Mouse (Mus musculus): ENCODE data around the gene Defb20. TPM values are rescaled to one million over a fixed set of nuclear protein-coding genes. Genes with fewer than 3 reads are reported as not detected.
A peak's percentile ranks its signal among the peaks of the same experiment; 100 is the strongest.

Defb20 gene
- polyA plus RNA-seq, 1 experiment from 2014 or later = not detected

DNA sequence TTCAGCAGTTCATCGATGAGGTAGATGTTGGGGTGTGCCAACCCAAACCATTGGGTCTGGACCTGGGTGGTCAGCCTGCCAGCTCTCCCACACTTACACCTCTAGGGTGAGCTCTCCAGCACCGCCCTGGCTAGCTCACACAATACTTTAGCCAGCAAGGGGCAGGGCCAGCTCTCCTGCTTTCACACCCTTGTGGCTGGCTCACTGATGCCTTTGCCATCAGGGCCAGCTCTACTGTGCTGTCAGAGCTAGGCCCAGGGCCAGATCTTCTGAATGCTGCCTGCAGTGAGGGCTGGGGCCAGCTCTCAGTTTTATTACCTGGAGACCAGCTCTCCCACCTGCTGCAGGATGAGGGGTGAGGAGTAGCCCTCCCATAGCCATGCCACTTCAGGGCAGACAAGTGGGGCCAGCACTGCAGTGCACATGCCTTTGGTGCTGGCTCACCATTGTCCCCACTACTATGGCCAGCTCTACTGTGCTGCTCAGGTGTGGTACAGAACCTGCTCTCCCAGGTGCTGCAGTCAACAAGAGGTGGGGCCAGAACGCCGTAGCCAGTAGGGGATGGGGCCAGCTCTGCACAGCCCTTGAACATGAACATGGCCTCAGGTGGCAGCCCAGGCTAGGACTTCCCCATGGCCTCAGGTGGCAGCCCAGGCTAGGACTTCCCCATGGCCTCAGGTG is 24.6 kb upstream of the Defb20 start:
- H3K9ac ChIP-seq = no peak overlapping the region
- H3K4me2 ChIP-seq = no peak overlapping the region
- WGBS = 76% methylated on average over 4 of the region's 4 CpGs
- H3K27me3 ChIP-seq = no peaks in the 10 kb centered on the region
- ATAC-seq (replicated peaks; ENCODE audit: low FRiP score) = 0 out of 2 replicates have a peak, but pooled peaks have one; percentile 22
- no peak overlapping the region for H3K27ac ChIP-seq
- H3K4me1 ChIP-seq = peaks cover 25% of the 10 kb centered on the region
- H3K4me3 ChIP-seq (replicated peaks) = no peak overlapping the region
- no peaks in the 10 kb centered on the region for H3K36me3 ChIP-seq
- H3K9me3 ChIP-seq (replicated peaks) = no peaks in the 10 kb centered on the region

DNA sequence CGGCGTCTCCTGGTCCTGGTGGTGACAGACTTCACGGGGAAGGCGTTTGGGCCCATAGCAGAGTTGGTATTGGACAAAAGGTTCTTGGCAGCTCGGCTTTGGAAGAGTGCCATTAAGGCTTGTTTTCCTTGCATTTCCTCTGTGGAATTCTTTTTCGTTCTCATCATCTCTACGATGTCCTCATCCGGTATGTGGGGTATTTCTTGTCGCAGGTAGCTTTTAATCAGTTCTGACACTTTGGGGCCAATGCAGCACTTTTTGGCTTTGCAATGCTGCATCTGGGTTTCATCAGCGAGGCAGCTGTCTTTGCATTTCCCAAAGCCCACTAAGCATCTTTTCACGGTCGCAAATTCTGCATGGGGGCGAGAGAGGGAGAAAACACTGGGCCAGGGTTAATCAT is 17.6 kb upstream of the Defb20 start:
- Histone ChIP-seq H3K4me1 (no peaks in the 10 kb centered on the region; the same call in 1 of the 2 replicates), H3K36me3 (no peaks in the 10 kb centered on the region), H3K4me2 (no peak overlapping the region), H3K4me3 (replicated peaks) (no peak overlapping the region), H3K27ac (no peak overlapping the region), H3K9ac (no peak overlapping the region), H3K27me3 (no peaks in the 10 kb centered on the region), H3K9me3 (replicated peaks) (no peaks in the 10 kb centered on the region)
- no peak for ATAC-seq (replicated peaks; ENCODE audit: low FRiP score)
- 52% methylated on average over 13 of the region's 13 CpGs for WGBS

DNA sequence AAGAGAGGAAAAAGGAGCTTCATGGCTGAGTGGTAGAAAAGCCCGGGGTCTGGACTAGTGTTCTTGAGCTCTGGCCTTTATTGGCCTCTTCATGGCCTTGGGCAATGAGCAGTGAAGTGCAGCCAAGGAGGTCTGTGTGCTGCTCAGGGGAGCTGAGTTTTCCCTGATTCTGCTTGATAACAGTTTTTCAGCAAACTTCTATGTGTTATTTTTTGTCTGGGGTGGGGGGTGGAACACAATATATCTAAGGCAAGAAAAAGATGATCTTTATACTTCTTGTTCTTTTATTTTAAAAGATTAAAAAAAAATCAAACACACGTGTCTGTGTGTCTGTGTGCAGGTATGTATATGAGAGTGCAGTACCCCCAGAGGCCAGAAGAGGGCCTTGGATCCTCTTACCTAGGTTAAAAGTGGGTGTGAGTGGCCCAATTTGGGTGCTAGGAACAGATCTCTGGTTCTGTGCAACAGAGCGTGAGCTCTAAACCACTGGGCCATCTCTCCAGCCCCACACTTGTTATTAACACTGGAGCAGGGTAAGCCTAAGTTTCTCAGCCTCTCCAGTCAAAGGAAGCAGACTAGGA is 12.2 kb upstream of the Defb20 start, which contains the start of gene Defb23:
Gene Defb23 (minus strand): TSS at position 51 of the 581 bp plus-strand sequence.
- Histone ChIP-seq H3K36me3 (no peaks in the 10 kb centered on the region), H3K4me1 (no peaks in the 10 kb centered on the region), H3K4me2 (no peak within 1 kb of the TSS), H3K9ac (no peak within 1 kb of the TSS), H3K27me3 (no peaks in the 10 kb centered on the region), H3K9me3 (replicated peaks) (no peaks in the 10 kb centered on the region), H3K27ac (no peak within 1 kb of the TSS), H3K4me3 (replicated peaks) (no peak within 1 kb of the TSS)
- ATAC-seq (replicated peaks; ENCODE audit: low FRiP score) = no peak
- 79% methylated on average over 3 of the region's 3 CpGs for WGBS

DNA sequence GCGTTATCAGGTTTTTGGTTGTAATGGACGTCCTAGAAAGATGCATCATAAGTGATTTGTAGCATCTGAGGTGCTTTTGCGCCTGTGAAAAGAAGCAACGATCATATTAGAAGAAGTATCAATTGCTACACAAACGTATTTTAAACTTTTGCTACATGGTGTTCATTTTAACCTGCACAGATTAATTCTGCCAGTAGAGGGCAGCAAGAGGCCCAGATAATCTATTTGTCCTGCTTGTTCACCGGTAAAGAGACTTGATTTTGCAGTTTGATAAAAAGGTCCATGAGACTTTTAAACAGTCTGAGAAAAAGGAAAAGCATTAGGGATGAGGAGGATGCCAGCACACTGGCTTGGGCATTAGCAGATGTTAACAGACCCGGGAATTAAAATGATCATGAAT is 5.9 kb upstream of the Defb20 start:
- no peaks in the 10 kb centered on the region; the same call in 1 of the 2 replicates for H3K27me3 ChIP-seq
- no peak overlapping the region for H3K4me2 ChIP-seq
- no peak for ATAC-seq (replicated peaks; ENCODE audit: low FRiP score)
- H3K4me1 ChIP-seq = no peaks in the 10 kb centered on the region
- WGBS = 26% methylated on average over 7 of the region's 7 CpGs
- H3K4me3 ChIP-seq (replicated peaks) = no peak overlapping the region
- no peaks in the 10 kb centered on the region for H3K36me3 ChIP-seq
- H3K27ac ChIP-seq = no peak overlapping the region
- no peaks in the 10 kb centered on the region for H3K9me3 ChIP-seq (replicated peaks)
- H3K9ac ChIP-seq = no peak overlapping the region

DNA sequence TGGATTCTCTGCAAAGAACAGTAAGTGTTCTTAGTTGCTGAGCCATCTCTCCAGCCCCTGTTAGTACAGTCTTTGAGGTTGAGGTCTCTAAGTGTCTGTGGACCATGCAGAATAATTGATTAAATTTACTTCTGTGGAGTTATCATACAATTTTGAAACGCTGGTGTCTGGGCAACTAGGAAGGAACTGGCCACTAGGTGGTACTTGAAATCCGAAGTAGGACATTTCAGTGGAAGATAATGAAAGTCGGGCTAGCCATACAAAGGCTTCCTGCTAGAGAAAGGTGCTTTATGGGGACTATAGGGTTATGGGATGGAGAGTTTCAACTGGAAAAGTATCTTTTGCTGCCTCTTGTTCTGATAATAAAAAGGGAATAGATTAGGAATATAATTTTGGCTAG is 4.4 kb upstream of the Defb20 start:
- Histone ChIP-seq H3K27ac (no peak overlapping the region), H3K4me2 (no peak overlapping the region), H3K4me1 (no peaks in the 10 kb centered on the region), H3K27me3 (no peaks in the 10 kb centered on the region; the same call in 1 of the 2 replicates), H3K9me3 (replicated peaks) (no peaks in the 10 kb centered on the region), H3K36me3 (no peaks in the 10 kb centered on the region), H3K4me3 (replicated peaks) (no peak overlapping the region), H3K9ac (no peak overlapping the region)
- 32% methylated on average over 3 of the region's 3 CpGs for WGBS
- ATAC-seq (replicated peaks; ENCODE audit: low FRiP score) = no peak

DNA sequence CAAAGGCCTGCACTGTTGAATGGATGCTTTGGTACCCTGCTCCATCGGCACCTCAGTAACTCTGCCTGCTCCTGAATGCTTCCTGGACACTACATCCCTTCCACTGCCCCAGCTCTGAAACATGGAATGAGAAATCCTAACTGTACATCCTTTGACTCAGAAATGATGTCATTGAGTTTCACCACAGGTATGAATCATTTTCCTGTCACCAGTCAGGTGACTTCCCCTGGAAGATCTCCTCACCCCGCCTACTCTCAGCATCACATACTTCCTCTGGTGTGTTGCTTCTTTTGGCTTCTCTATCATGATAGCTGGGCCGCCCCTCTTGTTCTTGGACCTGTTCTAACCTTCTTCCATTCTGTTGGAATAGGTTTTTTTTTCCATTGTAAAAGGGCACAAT is 4.0 kb downstream of the Defb20 start:
- no peak overlapping the region for H3K4me3 ChIP-seq (replicated peaks)

DNA sequence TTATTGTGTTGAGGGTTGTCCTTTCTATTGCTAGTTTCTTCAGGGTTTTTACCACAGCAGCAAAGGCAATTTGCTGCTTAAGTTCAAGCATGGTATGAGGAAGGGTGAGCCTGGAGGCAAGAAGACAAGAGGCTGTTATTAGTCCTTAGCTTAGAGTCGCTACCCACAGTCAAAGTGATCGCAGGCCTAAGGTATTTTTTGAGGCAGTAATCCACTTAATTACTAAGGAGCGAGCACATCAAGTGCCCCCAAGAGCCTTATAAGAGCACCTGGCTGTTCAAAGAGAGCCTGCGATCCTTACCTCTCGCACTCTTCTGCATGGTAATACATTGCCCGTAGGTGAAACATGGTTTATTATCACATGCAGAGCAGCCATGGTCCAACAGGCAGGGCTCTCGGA is 4.9 kb downstream of the Defb20 start:
- Histone ChIP-seq H3K27ac (no peak overlapping the region), H3K27me3 (no peaks in the 10 kb centered on the region), H3K9ac (no peak overlapping the region), H3K4me3 (replicated peaks) (no peak overlapping the region), H3K36me3 (no peaks in the 10 kb centered on the region), H3K4me2 (no peak overlapping the region), H3K4me1 (0 out of 2 replicates have a peak, but pooled peaks cover 3% of the 10 kb centered on the region), H3K9me3 (replicated peaks) (no peaks in the 10 kb centered on the region)
- ATAC-seq (replicated peaks; ENCODE audit: low FRiP score) = no peak
- 87% methylated on average over 7 of the region's 7 CpGs for WGBS

More for the DNA sequence above, 4.0 kb downstream of the Defb20 start:
- H3K4me2 ChIP-seq = no peak overlapping the region
- no peaks in the 10 kb centered on the region for H3K36me3 ChIP-seq
- H3K4me1 ChIP-seq = 0 out of 2 replicates have a peak, but pooled peaks cover 3% of the 10 kb centered on the region
- H3K9ac ChIP-seq = no peak overlapping the region
- H3K27me3 ChIP-seq = no peaks in the 10 kb centered on the region
- no peaks in the 10 kb centered on the region for H3K9me3 ChIP-seq (replicated peaks)
- ATAC-seq (replicated peaks; ENCODE audit: low FRiP score) = no peak
- WGBS = 91% methylated on average over 3 of the region's 3 CpGs
- H3K27ac ChIP-seq = no peak overlapping the region

DNA sequence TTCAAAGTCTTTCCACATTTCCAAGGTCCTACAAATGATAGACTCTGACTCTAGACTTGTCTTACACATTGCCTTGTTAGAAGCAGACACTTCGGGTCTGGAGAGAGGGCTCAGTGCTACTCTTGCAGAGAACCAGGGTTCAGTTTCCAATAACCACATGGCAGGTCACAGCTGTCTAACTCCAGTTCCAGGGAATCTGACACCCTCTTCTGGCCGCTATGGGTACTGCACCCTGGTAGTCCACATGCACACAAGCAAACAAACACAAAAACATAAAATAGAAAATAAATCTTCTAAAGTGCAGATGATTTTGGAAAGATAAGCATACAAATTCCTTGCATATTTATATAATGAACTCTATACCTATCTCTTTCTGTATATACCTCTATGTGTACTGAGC is 10.2 kb downstream of the Defb20 start:
- Histone ChIP-seq H3K9ac (no peak overlapping the region), H3K9me3 (replicated peaks) (no peaks in the 10 kb centered on the region), H3K4me1 (0 out of 2 replicates have a peak, but pooled peaks cover 3% of the 10 kb centered on the region), H3K36me3 (no peaks in the 10 kb centered on the region), H3K4me3 (replicated peaks) (no peak overlapping the region), H3K4me2 (no peak overlapping the region), H3K27ac (no peak overlapping the region), H3K27me3 (no peaks in the 10 kb centered on the region)
- WGBS = 70% methylated on average over 2 of the region's 2 CpGs
- ATAC-seq (replicated peaks; ENCODE audit: low FRiP score) = no peak

DNA sequence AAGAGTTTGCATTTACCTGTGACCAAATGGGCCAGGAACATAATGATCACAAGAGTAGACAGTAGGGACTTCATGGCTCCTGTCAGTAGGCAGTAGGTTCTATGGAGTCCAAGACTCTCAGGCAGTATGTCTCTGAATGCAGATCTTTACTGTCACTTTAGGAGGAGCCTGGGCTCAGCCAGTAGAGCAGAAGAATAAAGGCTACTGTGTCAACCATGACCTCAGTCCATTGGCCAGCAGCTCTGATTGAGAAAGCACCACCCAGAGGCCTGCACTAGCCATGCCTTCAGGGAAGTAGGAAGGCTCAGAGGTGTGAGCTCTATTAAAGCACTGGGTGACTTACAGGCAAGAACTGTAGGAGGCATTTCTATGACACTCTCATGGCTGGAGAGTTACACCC is 13.2 kb downstream of the Defb20 start, which contains the start of gene Defb22:
Gene Defb22 (minus strand): TSS at position 101 of the 400 bp plus-strand sequence.
- Histone ChIP-seq H3K27me3 (no peaks in the 10 kb centered on the region), H3K4me1 (0 out of 2 replicates have a peak, but pooled peaks cover 3% of the 10 kb centered on the region), H3K9ac (no peak within 1 kb of the TSS), H3K4me2 (no peak within 1 kb of the TSS), H3K36me3 (no peaks in the 10 kb centered on the region), H3K9me3 (replicated peaks) (no peaks in the 10 kb centered on the region), H3K4me3 (replicated peaks) (no peak within 1 kb of the TSS), H3K27ac (no peak within 1 kb of the TSS)
- no peak for ATAC-seq (replicated peaks; ENCODE audit: low FRiP score)

DNA sequence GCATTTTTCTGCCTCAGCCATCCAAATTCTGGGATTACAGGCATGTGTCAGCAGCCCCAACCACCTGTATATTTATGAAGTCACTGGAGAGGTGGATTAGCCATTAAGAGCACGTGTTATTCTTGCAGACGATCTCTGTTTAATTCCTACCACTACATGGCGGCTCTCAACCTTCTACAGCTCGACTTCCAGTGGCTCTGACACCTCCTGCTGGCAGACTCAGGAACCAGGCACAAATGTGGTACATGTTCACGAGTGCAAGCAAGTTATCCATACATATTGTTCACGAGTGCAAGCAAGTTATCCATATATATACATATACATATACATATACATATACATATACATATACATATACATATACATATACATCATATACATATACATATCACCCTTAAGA is 16.3 kb downstream of the Defb20 start:
- H3K36me3 ChIP-seq = no peaks in the 10 kb centered on the region
- no peak overlapping the region for H3K4me2 ChIP-seq
- no peak for ATAC-seq (replicated peaks; ENCODE audit: low FRiP score)
- no peaks in the 10 kb centered on the region for H3K9me3 ChIP-seq (replicated peaks)
- H3K27me3 ChIP-seq = no peaks in the 10 kb centered on the region
- 77% methylated on average over 6 of the region's 6 CpGs for WGBS
- H3K4me3 ChIP-seq (replicated peaks) = no peak overlapping the region
- no peak overlapping the region for H3K27ac ChIP-seq
- H3K4me1 ChIP-seq = no peaks in the 10 kb centered on the region
- no peak overlapping the region for H3K9ac ChIP-seq

DNA sequence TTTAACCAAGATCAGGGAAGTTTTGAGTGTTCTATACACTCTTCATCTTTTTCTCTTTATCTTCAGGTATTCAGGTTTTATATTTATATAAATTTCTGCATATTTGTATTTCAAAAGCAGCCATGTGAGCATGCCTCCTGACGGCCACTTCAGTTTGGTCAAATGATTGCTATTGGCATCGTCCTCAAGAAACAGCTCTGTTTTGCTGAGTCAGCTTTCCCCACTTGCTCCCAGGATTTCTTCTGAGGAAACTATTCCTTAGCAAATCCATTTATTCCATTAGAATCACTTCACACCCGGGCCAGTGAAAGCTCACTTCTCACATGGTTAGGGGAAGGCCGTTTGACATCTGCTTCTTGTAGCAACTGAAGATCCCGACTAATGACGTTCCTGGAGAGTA is 21.2 kb downstream of the Defb20 start:
- H3K4me3 ChIP-seq (replicated peaks) = no peak overlapping the region
- no peak overlapping the region for H3K9ac ChIP-seq
- no peaks in the 10 kb centered on the region for H3K27me3 ChIP-seq
- no peak for ATAC-seq (replicated peaks; ENCODE audit: low FRiP score)
- no peaks in the 10 kb centered on the region for H3K9me3 ChIP-seq (replicated peaks)
- no peak overlapping the region for H3K4me2 ChIP-seq
- H3K4me1 ChIP-seq = no peaks in the 10 kb centered on the region
- WGBS = 78% methylated on average over 6 of the region's 6 CpGs
- no peak overlapping the region for H3K27ac ChIP-seq
- no peaks in the 10 kb centered on the region for H3K36me3 ChIP-seq

DNA sequence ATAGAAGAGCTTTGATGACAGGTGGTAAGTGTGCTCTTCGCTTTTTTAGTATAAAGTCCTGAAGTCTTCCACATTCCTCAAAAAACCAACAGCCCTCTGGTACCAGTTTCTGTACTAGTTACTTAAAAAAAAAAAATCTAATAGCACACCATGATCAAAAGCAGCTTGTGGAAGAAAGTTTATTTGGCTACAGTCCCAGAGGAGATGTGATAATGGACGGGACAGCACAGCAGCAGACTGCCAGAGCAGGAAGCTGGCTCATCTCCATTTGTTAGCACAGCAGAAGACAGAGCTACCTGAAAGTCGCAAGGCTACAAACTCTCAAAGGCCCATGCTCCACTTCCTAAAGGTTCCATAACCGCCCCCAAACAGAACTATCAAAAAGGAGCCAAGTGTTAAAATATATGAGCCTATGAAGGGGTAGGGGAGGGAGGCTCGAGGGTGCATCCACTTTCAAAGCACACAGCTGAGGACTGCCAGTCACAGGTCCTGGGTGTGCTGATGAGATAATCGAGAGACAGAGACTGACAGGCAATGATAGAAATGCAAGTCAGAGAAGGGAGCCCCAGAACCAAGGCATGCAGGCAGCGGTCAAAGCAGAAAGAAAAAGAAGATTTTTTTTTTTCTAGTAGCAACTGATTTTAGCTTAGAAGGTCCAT is 23.5 kb downstream of the Defb20 start:
- H3K4me1 ChIP-seq = no peaks in the 10 kb centered on the region
- no peak for ATAC-seq (replicated peaks; ENCODE audit: low FRiP score)
- no peak overlapping the region for H3K4me3 ChIP-seq (replicated peaks)
- no peak overlapping the region for H3K9ac ChIP-seq
- no peaks in the 10 kb centered on the region for H3K9me3 ChIP-seq (replicated peaks)
- H3K27ac ChIP-seq = no peak overlapping the region
- H3K36me3 ChIP-seq = no peaks in the 10 kb centered on the region
- no peak overlapping the region for H3K4me2 ChIP-seq
- 69% methylated on average over 7 of the region's 7 CpGs for WGBS
- no peaks in the 10 kb centered on the region for H3K27me3 ChIP-seq
